Mouse (Mus musculus) thymus, adult 18-20 months (tissue): ENCODE results near the gene Litaf.
"Not testable (repeated sequence)": the region's sequence is repeated elsewhere in the genome, so short reads cannot be mapped to it uniquely, and the experiment has no call there.

Experiments
- DNase-seq, 2 experiments: peaks; one replicate each; pipeline ENCODE4 v3.0.0; 2022; ENCODE audit warnings: mixed read lengths in 2 of 2

Gene Litaf

GRCm38 (mm10) chr16:10989896-10990295 lies 76.1 kb downstream of the Litaf start:
- DNase-seq: no peak

DNA sequence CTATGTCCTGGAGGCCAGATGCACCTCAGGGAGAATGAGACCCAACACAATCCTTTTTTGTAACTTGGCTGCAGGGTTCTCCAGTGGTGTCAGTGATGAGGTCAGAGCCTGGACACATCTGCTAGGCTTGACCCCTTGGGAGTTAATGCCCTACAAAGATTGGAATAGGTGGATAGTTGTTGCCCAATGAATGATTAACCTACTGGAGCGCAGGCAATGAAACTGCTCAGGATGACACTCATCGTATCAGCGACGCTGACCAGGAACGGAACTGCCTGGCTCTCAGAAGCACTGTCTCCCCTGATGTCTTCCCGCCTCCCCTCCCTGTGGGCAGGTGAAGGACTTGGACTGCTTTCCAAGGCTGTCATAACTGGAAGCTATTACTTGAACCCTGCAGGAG lies 76.6 kb downstream of the Litaf start:
- DNase-seq: no peak

GRCm38 (mm10) chr16:10988261-10988660 lies 77.7 kb downstream of the Litaf start:
- no peak for DNase-seq

- no peak for DNase-seq
Measured at GRCm38 (mm10) chr16:10984534-10984933, 81.4 kb downstream of the Litaf start.

GRCm38 (mm10) chr16:10981493-10982070 lies 84.4 kb downstream of the Litaf start:
- DNase-seq: no peak

- DNase-seq: no peak
Measured at GRCm38 (mm10) chr16:10979064-10979803, 86.7 kb downstream of the Litaf start.

- no peak for DNase-seq
Measured at GRCm38 (mm10) chr16:10977877-10978276, 88.1 kb downstream of the Litaf start.

DNA sequence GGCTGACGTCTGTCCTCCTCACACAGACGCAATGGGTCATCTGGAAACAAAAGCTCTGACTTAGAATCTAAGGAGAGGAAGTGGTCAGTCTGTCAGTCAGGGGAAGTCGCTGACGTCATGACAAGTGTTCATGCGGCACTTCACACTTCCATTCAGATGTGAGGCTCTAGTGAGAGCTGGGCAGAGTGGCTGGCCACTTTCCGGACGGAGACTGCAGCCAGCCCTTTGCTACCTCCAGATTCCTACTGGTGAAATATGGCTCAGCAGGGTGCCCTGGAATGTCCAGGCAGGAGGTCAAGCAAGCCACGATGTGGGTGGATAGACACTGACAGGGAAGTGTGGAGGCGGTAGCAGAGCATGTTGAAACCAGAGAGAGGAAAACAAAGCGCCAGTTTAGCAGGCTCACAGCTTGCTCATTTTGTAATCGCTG lies 89.7 kb downstream of the Litaf start:
- DNase-seq: no peak

DNA sequence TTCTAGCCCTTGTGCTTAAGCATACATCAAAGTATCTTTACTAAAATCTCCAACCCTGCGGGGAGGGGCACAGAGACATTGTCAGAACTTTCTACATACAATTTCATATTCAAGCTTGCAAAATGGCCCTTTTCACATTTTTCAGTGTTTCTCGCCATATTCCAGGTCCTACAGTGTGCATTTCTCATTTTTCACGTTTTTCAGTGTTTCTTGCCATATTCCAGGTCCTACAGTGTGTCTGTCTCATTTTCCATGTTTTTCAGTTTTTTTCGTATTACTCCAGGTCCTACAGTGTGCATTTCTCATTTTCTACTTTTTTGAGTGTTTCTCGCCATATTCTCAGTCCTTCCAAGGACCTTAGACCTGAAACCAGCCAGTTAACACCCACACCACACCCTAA lies 91.0 kb downstream of the Litaf start:
- DNase-seq: no peak

GRCm38 (mm10) chr16:10974037-10974446 lies 91.9 kb downstream of the Litaf start:
- DNase-seq: no peak

- DNase-seq: no peak
Measured at GRCm38 (mm10) chr16:10972259-10972658, 93.7 kb downstream of the Litaf start.

DNA sequence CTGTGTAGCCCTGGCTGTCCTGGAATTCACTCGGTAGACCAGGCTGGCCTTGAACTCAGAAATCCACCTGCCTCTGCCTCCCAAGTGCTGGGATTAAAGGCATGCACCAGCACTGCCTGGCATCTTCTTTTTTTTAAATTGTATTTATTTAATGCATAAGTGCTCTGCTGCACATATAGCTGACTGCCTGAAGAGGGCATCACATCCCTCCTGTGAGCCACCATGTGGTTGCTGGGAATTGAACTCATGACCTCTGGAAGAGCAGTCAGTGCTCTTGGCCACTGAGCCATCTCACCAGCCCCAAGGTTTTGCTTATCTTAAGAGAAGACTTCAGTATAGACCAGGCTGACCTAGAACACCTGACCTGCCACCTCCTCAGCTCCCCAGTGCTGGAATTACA lies 96.0 kb downstream of the Litaf start:
- not testable (repeated sequence) for DNase-seq

DNA sequence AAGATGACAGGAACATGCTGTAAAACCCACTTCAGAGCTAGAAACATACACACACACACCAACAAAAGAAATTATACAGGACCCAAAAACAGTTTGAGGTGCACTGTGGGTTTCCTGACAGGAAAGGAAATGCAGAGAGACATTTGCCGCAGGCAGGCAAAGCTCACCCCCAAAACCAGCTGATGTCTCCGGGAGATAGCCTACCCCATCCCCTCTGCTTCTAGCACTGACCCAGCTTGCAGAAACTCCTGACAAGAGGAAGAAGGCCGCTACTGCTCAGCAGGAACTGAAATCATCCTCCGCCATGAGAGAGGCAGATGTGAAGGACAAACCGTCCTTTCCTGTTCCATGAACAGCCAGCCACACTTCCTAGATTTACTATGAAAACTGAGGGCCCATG lies 96.6 kb downstream of the Litaf start:
- peak; percentile 52 to 63 for DNase-seq

DNA sequence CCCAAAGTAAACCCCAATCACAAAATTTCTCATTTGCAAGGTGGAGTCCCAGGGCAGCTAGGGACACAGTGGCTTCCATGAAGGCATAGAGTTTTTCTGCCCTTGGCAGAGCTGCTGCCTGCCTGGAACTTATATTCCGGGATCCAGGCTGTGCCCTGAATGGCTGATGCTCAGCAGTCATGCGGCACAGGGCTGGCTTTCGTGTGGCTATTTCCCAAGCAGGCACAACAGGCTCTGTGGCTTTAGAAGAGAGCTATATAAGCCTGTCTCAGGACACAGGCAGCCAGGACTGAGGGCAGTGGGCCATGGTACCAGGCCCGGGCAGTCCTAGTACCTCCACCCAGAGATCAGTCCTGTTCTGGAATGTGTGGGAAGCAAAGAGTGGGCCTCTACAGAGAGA lies 97.7 kb downstream of the Litaf start:
- DNase-seq: no peak

GRCm38 (mm10) chr16:10967756-10968155 lies 98.2 kb downstream of the Litaf start:
- no peak for DNase-seq

- DNase-seq: no peak
Measured at GRCm38 (mm10) chr16:10967013-10967412, 98.9 kb downstream of the Litaf start.

DNA sequence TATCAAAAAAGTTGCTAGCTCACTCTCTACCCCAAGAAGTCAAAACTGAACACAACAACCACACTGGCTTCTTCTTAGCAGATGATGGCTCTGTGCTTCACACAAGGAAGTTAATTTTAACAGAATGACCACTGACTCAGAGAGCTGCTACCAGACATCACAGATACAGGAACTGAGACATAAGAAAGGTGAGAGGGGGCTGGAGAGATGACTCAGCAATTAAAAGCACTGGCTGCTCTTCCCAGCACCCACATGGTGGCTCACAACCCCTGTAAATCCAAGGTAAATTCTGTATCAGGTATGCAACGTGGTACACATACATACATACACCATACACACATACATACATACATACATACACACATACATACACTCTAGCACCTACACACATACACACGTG lies 100.9 kb downstream of the Litaf start:
- no peak for DNase-seq

DNA sequence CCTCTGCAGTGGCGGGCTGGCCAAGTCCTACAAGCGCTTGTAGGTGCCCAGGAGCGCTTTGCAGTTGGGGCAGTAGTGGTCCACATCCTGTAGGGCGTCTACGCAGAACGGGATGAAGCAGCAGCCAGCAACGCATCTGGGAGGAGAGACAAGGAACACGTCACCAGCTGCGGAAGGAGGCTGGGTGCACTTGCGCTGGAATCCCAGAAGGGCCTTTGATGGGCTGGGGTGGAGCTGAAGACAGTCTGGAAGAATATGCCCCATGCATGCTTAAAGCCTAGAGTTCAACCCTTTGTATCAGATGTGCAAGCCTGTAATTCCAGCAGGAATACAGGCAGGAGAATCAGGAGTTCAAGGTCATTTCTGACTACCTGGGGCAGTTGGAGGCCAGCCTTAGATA lies 105.0 kb downstream of the Litaf start:
- DNase-seq: no peak

DNA sequence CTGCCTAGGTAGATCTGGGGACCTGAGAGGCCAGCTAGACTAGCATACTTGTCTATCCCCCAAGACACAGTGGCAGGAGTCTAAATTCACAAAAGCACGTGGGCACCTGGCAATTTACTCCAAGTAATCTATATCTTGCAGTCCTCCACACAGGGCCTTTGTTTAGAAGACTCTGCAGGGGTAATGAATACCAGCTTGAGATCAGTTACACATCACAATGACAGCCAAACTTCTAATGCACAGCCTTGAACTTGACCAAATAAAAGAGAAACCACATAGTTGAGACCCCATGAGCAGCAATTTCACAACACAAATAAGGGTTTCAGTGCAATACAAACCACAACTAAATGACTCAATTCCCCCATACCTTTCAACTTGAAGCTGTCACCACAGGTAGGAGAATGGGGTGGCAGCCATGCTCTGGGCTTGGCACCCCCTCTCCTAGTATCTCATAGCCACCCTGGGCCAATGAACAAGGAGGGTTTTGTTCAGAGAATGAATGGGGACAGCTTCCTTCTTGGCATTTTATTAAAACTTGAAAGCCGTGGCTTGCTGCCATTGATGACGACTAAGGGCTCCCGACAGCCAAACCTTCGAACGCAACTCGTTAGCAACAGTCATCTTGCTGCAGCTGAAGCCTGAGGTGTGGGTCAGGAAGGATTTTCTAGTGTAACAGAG lies 107.1 kb downstream of the Litaf start:
- no peak for DNase-seq

DNA sequence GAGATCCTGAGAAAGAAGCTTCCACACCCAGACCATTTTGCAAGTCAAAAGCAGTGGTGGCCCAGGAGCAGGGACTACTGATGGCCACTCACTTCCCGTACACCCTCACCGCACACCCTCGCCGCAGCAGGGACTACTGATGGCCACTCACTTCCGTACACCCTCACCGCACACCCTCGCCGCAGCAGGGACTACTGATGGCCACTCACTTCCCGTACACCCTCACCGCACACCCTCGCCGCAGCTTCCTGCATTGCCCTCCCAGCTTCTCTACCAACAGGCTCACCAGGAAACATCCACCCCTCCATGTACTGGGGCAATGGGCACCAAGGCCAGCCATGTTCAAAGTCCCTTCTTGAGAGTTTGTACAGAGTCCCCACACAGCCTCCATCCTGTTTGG lies 107.7 kb downstream of the Litaf start:
- DNase-seq: not testable (repeated sequence)

GRCm38 (mm10) chr16:10957794-10958193 lies 108.2 kb downstream of the Litaf start:
- DNase-seq: no peak

- DNase-seq: no peak
Measured at GRCm38 (mm10) chr16:10956938-10957685, 108.8 kb downstream of the Litaf start.

DNA sequence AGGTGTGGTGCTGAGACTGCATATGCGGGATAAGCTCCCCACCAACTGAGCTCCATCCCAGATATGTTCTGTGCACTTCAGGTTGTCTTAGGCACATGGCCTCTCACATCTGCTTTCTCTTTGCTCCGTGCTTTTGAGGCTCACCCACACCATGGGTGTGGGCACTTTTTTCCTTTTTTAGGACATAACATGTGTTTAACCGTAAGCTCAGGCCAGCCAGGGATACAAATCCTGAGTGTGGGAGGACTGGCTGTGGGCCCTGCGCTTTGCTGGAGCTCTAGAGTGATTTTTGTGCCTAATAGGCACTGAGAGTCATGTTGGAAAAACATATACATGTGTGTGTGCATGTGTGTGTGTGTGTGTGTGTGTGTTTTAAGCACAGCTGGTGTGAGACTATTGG lies 110.9 kb downstream of the Litaf start:
- DNase-seq: no peak
